Mouse (Mus musculus) forebrain, embryonic 14.5 days (tissue): ENCODE data around the gene Mcl1. TPM values are rescaled to one million over a fixed set of nuclear protein-coding genes. Genes with fewer than 3 reads are reported as not detected.

ENCODE experiments used
- ATAC-seq: fragments of 200-750 bp; cut with Nextera tagmentation; 2 replicates; pipeline ENCODE4 v1.8.0; 2017; ENCODE audit warnings: mild to moderate bottlenecking, moderate library complexity
- DNase-seq: peaks from one replicate; pipeline ENCODE4 v3.0.0-alpha.2; 2015; ENCODE audit warnings: low spot score
- H3K27ac ChIP-seq: fragments of 300-500 bp; sonication (generic); 2 replicates; pipeline ENCODE4 v1.5.1; 2014; ENCODE audit warnings: low read depth, mild to moderate bottlenecking, control low read depth, low read length, moderate library complexity
- H3K27me3 ChIP-seq: fragments of 300-500 bp; sonication (generic); replicated peaks from 2 replicates; pipeline ENCODE4 v1.6.1; 2014; ENCODE audit warnings: low read length, control low read depth, mixed read lengths; ENCODE audit not compliant: control insufficient read depth, insufficient read depth
- H3K36me3 ChIP-seq: fragments of 300-500 bp; sonication (generic); 2 replicates; pipeline ENCODE4 v1.6.1; 2014; ENCODE audit warnings: low read length, control low read depth; ENCODE audit not compliant: control insufficient read depth, insufficient read depth
- H3K4me1 ChIP-seq: fragments of 300-500 bp; sonication (generic); 2 replicates; pipeline ENCODE4 v1.6.1; 2014; ENCODE audit warnings: antibody characterized with exemption, low read length, control low read depth; ENCODE audit not compliant: control insufficient read depth, insufficient read depth
- H3K4me2 ChIP-seq: fragments of 300-500 bp; sonication (generic); 2 replicates; pipeline ENCODE4 v1.6.1; 2014; ENCODE audit warnings: mild to moderate bottlenecking, control low read depth, low read length
- H3K4me3 ChIP-seq: fragments of 300-500 bp; sonication (generic); 2 replicates; pipeline ENCODE4 v1.5.1; 2014; ENCODE audit warnings: low read depth, low read length, control low read depth
- H3K9ac ChIP-seq: fragments of 300-500 bp; sonication (generic); 2 replicates; pipeline ENCODE4 v1.6.1; 2014; ENCODE audit warnings: mild to moderate bottlenecking, low read length, control low read depth, moderate library complexity
- H3K9me3 ChIP-seq: fragments of 300-500 bp; sonication (generic); replicated peaks from 2 replicates; pipeline ENCODE4 v1.6.1; 2016; ENCODE audit warnings: low read length, control low read depth, mixed read lengths; ENCODE audit not compliant: control insufficient read depth
- WGBS: fragments of 180-500 bp; shearing (Covaris S2); extraction: QIAGEN DNeasy Blood & Tissue Kit; methylation state at CpG from one replicate; pipeline ENCODE4 v1.1.7; 2014; 5-methylcytosine and 5-hydroxymethylcytosine counted together
- polyA plus RNA-seq: library from polyadenylated mRNA; unstranded; fragments of >200 nt; fragmentation: Nextera tagmentation; extraction: Ambion mirVana; gene quantifications from 2 replicates; pipeline ENCODE4 v1.2.1, GENCODE M21; 2014

Gene Mcl1
- polyA plus RNA-seq, 1 experiment from 2014 or later, result 50.8 TPM

- no peaks in the 10 kb centered on the region for H3K9me3 ChIP-seq
- no peak overlapping the region for H3K27ac ChIP-seq
- no peak for ATAC-seq
- no peak overlapping the region for H3K9ac ChIP-seq
- H3K36me3 ChIP-seq, result peaks cover 22% of the 10 kb centered on the region
- H3K27me3 ChIP-seq, result no peaks in the 10 kb centered on the region
- H3K4me2 ChIP-seq, result no peak overlapping the region
- no peak overlapping the region for H3K4me3 ChIP-seq
- no peaks in the 10 kb centered on the region for H3K4me1 ChIP-seq
- DNase-seq, result no peak
- WGBS, result 40% methylated on average over 2 of the region's 2 CpGs
These were observed 15.6 kb downstream of the Mcl1 start for GRCm38 (mm10) chr3:95674236-95674635.

GRCm38 (mm10) chr3:95674812-95675211 lies 16.2 kb downstream of the Mcl1 start:
- Histone ChIP-seq H3K4me3 (no peak overlapping the region), H3K27me3 (no peaks in the 10 kb centered on the region), H3K4me1 (no peaks in the 10 kb centered on the region), H3K4me2 (no peak overlapping the region), H3K36me3 (peaks cover 18% of the 10 kb centered on the region), H3K9me3 (no peaks in the 10 kb centered on the region), H3K27ac (peak overlapping the region; percentile 6; the same call in 1 of the 2 replicates), H3K9ac (no peak overlapping the region)
- no peak for DNase-seq
- 35% methylated on average over 6 of the region's 6 CpGs for WGBS
- ATAC-seq, result no peak

- Histone ChIP-seq H3K27me3 (no peaks in the 10 kb centered on the region), H3K9me3 (no peaks in the 10 kb centered on the region), H3K4me1 (no peaks in the 10 kb centered on the region), H3K36me3 (peaks cover 18% of the 10 kb centered on the region), H3K4me3 (no peak overlapping the region), H3K27ac (peak overlapping the region; percentile 6; the same call in 1 of the 2 replicates), H3K9ac (no peak overlapping the region), H3K4me2 (no peak overlapping the region)
- 39% methylated on average over 7 of the region's 8 CpGs for WGBS
- DNase-seq, result peak; percentile 81
- peak; percentile 55 for ATAC-seq
These were observed 16.9 kb downstream of the Mcl1 start for GRCm38 (mm10) chr3:95675301-95676092.

- Histone ChIP-seq H3K27ac (no peak overlapping the region), H3K4me1 (no peaks in the 10 kb centered on the region), H3K36me3 (peaks cover 18% of the 10 kb centered on the region), H3K27me3 (no peaks in the 10 kb centered on the region), H3K4me3 (no peak overlapping the region), H3K9me3 (no peaks in the 10 kb centered on the region), H3K9ac (no peak overlapping the region), H3K4me2 (no peak overlapping the region)
- DNase-seq (peak; percentile 28), ATAC-seq (no peak)
- WGBS, result 62% methylated on average over 15 of the region's 15 CpGs
These were observed 18.3 kb downstream of the Mcl1 start for GRCm38 (mm10) chr3:95676745-95677419.

- 88% methylated on average over 19 of the region's 19 CpGs for WGBS
- Histone ChIP-seq H3K4me2 (no peak overlapping the region), H3K27ac (no peak overlapping the region), H3K27me3 (no peaks in the 10 kb centered on the region), H3K9ac (no peak overlapping the region), H3K4me3 (no peak overlapping the region), H3K36me3 (peaks cover 18% of the 10 kb centered on the region), H3K4me1 (no peaks in the 10 kb centered on the region), H3K9me3 (no peaks in the 10 kb centered on the region)
- ATAC-seq (no peak), DNase-seq (no peak)
These were observed 19.0 kb downstream of the Mcl1 start for GRCm38 (mm10) chr3:95677420-95678090.

GRCm38 (mm10) chr3:95679551-95679950 lies 21.0 kb downstream of the Mcl1 start:
- ATAC-seq (no peak), DNase-seq (no peak)
- Histone ChIP-seq H3K4me2 (no peak overlapping the region), H3K4me3 (no peak overlapping the region), H3K36me3 (peaks cover 7% of the 10 kb centered on the region; the same call in 1 of the 2 replicates), H3K27me3 (no peaks in the 10 kb centered on the region), H3K9me3 (no peaks in the 10 kb centered on the region), H3K27ac (no peak overlapping the region), H3K9ac (no peak overlapping the region), H3K4me1 (no peaks in the 10 kb centered on the region)
- WGBS, result 93% methylated on average over 8 of the region's 8 CpGs

- DNase-seq (no peak), ATAC-seq (no peak)
- Histone ChIP-seq H3K36me3 (peaks cover 7% of the 10 kb centered on the region; the same call in 1 of the 2 replicates), H3K9me3 (no peaks in the 10 kb centered on the region), H3K4me1 (no peaks in the 10 kb centered on the region), H3K4me3 (no peak overlapping the region), H3K27me3 (no peaks in the 10 kb centered on the region), H3K4me2 (no peak overlapping the region), H3K27ac (no peak overlapping the region), H3K9ac (no peak overlapping the region)
- WGBS, result 89% methylated on average over 6 of the region's 6 CpGs
These were observed 22.1 kb downstream of the Mcl1 start for GRCm38 (mm10) chr3:95680673-95681072.

GRCm38 (mm10) chr3:95681365-95681764 lies 22.8 kb downstream of the Mcl1 start:
- H3K27ac ChIP-seq, result no peak overlapping the region
- no peak overlapping the region for H3K4me2 ChIP-seq
- H3K4me3 ChIP-seq, result no peak overlapping the region
- 61% methylated on average over 11 of the region's 11 CpGs for WGBS
- H3K27me3 ChIP-seq, result no peaks in the 10 kb centered on the region
- H3K9ac ChIP-seq, result no peak overlapping the region
- H3K36me3 ChIP-seq, result peaks cover 7% of the 10 kb centered on the region; the same call in 1 of the 2 replicates
- no peaks in the 10 kb centered on the region for H3K9me3 ChIP-seq
- ATAC-seq (no peak), DNase-seq (no peak)
- no peaks in the 10 kb centered on the region for H3K4me1 ChIP-seq
